Mouse (Mus musculus): Measurements from ENCODE around the gene Adk. TPM values are rescaled to one million over a fixed set of nuclear protein-coding genes. Genes with fewer than 3 reads are reported as not detected.

Adk gene
- polyA plus RNA-seq, 1 experiment = 7.7 TPM

DNA sequence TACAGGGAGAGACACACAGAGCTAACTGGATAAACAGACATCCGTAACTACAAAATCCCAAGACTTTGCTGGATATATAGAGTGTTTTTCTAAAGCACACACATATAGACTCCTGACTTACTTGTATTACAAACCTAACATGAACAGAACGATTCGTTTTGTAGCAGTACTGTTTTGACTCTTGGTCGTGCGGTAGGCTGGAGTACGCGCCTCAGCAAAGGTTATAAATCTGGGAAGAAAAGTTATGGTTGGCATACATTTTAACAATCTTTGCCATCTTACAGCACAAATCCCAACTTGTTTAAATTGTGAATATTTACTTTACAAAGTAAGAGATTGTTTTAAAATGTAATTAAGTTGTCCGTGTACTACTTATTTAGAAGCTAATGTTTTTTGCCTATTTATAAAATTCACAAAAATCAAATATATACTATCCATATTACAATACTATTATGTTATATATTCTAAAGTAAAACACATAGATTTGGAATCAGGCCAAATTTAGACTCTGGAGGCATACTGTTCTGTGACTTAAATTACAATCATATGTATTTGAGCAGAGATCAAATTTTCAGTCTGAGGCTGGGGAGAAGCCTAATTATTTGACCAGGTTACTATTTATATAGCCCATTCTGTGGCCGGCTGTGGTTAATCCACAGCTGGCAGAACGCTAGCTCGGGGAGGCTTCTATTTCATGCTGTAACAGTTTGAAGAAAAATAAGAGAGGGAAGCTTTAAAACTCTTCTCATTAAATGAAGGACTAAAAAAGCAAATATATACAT, 261.4 kb downstream of the Adk start:
- WGBS = 82% methylated on average over 11 of the region's 11 CpGs
- no peak overlapping the region for H3K4me3 ChIP-seq (ENCODE audit: extremely low read depth, insufficient read depth, insufficient read length)
- H3K4me1 ChIP-seq (ENCODE audit: control insufficient read depth, insufficient read depth, insufficient read length) = no peaks in the 10 kb centered on the region
- no peaks in the 10 kb centered on the region for H3K36me3 ChIP-seq (ENCODE audit: control insufficient read depth, insufficient read depth, low read length)
- H3K27me3 ChIP-seq (ENCODE audit: control insufficient read depth, insufficient read depth, low read length) = no peaks in the 10 kb centered on the region
- no peak for TF ChIP-seq POLR2A (IDR thresholded peaks at IDR 0.05; ENCODE audit: low read depth, low read length)
- TF ChIP-seq CTCF (IDR thresholded peaks at IDR 0.05; ENCODE audit: extremely low read depth, insufficient read depth, insufficient read length, insufficient replicate concordance) = no peak
- DNase-seq (ENCODE audit: low read depth in 1 of 2, low spot score in 2 of 2) = no peak
- H3K27ac ChIP-seq (ENCODE audit: insufficient read depth, low read length) = no peak overlapping the region

DNA sequence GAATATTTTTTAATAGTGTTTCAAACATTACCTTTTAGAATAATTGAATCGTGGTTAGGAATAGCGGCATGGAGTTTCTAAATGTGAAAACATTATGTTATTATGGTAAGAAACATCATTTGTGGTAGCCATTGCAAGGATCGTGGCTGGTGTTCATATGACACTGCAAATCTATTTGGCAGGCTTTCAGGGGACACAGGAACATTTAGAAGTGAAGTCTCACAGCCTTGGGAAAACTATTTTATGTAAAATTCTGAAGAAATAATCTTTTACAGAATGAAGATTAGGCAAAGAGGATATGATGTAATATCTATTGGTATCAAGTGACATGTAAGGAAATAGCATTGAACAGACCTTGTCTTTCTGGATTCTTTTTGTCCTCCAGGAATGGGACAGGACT, 262.1 kb downstream of the Adk start:
- TF ChIP-seq CTCF (IDR thresholded peaks at IDR 0.05; ENCODE audit: extremely low read depth, insufficient read depth, insufficient read length, insufficient replicate concordance) = no peak
- TF ChIP-seq POLR2A (IDR thresholded peaks at IDR 0.05; ENCODE audit: low read depth, low read length) = no peak

DNA sequence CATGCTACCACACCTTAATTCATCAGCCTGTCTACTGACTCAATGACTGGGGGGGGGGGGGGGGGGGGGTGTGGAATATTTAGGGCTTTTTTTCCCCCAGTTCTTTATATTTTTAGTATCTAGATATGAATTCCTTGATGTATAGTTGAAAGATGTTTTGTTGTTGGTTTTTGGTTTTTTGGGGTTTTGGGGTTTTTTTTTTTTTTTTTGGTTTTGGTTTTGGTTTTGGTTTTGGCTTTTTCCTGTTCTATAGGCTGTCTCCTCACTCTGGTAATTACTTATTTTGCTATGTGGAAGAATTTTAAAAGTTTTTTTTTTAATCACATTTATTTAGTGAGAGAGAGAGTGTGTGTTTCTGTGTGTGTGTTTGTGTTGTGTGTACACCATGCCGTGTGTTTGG, 282.5 kb downstream of the Adk start:
- 76% methylated on average over 1 of the region's 1 CpGs for WGBS
- no peaks in the 10 kb centered on the region for H3K4me1 ChIP-seq (ENCODE audit: control insufficient read depth, insufficient read depth, insufficient read length)
- H3K27me3 ChIP-seq (ENCODE audit: control insufficient read depth, insufficient read depth, low read length) = no peaks in the 10 kb centered on the region
- no peak overlapping the region for H3K4me3 ChIP-seq (ENCODE audit: extremely low read depth, insufficient read depth, insufficient read length)
- no peak for DNase-seq (ENCODE audit: low read depth in 1 of 2, low spot score in 2 of 2)
- H3K27ac ChIP-seq (ENCODE audit: insufficient read depth, low read length) = no peak overlapping the region
- no peak for TF ChIP-seq CTCF (IDR thresholded peaks at IDR 0.05; ENCODE audit: extremely low read depth, insufficient read depth, insufficient read length, insufficient replicate concordance)
- TF ChIP-seq POLR2A (IDR thresholded peaks at IDR 0.05; ENCODE audit: low read depth, low read length) = no peak
- no peaks in the 10 kb centered on the region for H3K36me3 ChIP-seq (ENCODE audit: control insufficient read depth, insufficient read depth, low read length)

More for the DNA sequence above, 262.1 kb downstream of the Adk start:
- 77% methylated on average over 3 of the region's 3 CpGs for WGBS
- Histone ChIP-seq H3K4me1 (ENCODE audit: control insufficient read depth, insufficient read depth, insufficient read length) (no peaks in the 10 kb centered on the region), H3K4me3 (ENCODE audit: extremely low read depth, insufficient read depth, insufficient read length) (no peak overlapping the region), H3K27ac (ENCODE audit: insufficient read depth, low read length) (no peak overlapping the region), H3K27me3 (ENCODE audit: control insufficient read depth, insufficient read depth, low read length) (no peaks in the 10 kb centered on the region), H3K36me3 (ENCODE audit: control insufficient read depth, insufficient read depth, low read length) (no peaks in the 10 kb centered on the region)
- no peak for DNase-seq (ENCODE audit: low read depth in 1 of 2, low spot score in 2 of 2)

DNA sequence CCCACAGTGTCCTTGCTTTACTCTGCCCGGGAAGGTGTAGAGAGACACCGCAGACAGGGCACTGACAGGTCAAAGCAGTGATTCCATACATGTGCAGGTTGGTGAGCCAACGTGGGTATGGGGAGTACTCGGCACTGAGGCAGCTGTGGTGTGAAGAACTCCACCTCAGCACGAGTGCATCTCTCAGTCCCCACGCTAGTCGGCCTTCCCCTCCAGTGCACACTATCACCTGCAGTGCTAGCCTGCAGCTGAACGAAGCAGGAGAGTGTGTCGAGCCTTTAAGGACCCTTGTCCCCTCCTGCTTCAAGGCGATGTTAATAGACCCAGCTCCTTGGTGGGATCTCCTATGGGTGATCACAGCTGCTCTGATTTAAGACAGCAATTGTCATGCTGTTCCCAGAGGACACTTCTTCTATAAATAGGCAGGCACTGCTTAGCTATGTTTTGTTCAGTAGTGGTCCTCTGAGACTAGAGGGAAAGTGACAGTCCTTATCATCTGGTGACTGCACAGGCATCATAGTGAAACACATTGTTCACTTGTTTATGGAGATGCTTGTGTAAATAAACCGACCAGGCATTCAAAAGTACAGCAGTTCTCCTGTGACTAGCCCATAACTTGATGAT, 283.4 kb downstream of the Adk start:
- 71% methylated on average over 11 of the region's 11 CpGs for WGBS

DNA sequence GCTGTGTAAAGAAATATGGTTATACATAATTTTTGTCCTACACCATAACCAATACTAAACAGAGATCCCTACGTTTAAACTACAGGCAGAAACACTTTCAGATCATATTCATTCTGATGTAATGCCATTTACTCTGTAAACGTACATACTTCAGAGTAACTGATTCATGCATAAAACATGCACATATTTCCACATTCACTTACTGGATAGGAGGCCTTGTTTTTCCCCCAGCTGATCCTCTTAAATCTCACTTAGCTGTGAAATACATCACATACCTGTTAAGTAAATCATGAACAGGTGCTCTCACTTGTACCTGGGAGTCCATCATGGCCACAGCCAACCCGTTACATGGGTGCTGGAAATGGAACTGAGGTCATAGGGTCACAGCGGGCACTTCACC, 285.6 kb downstream of the Adk start:
- Histone ChIP-seq H3K36me3 (ENCODE audit: control insufficient read depth, insufficient read depth, low read length) (no peaks in the 10 kb centered on the region), H3K27ac (ENCODE audit: insufficient read depth, low read length) (no peak overlapping the region), H3K4me3 (ENCODE audit: extremely low read depth, insufficient read depth, insufficient read length) (no peak overlapping the region), H3K27me3 (ENCODE audit: control insufficient read depth, insufficient read depth, low read length) (no peaks in the 10 kb centered on the region), H3K4me1 (ENCODE audit: control insufficient read depth, insufficient read depth, insufficient read length) (no peaks in the 10 kb centered on the region)
- TF ChIP-seq POLR2A (IDR thresholded peaks at IDR 0.05; ENCODE audit: low read depth, low read length) (no peak), CTCF (IDR thresholded peaks at IDR 0.05; ENCODE audit: extremely low read depth, insufficient read depth, insufficient read length, insufficient replicate concordance) (no peak)
- DNase-seq (ENCODE audit: low read depth in 1 of 2, low spot score in 2 of 2) = no peak
- WGBS = 86% methylated on average over 4 of the region's 4 CpGs

More for the DNA sequence above, 283.4 kb downstream of the Adk start:
- TF ChIP-seq CTCF (IDR thresholded peaks at IDR 0.05; ENCODE audit: extremely low read depth, insufficient read depth, insufficient read length, insufficient replicate concordance) (no peak), POLR2A (IDR thresholded peaks at IDR 0.05; ENCODE audit: low read depth, low read length) (no peak)
- Histone ChIP-seq H3K4me1 (ENCODE audit: control insufficient read depth, insufficient read depth, insufficient read length) (no peaks in the 10 kb centered on the region), H3K4me3 (ENCODE audit: extremely low read depth, insufficient read depth, insufficient read length) (no peak overlapping the region), H3K36me3 (ENCODE audit: control insufficient read depth, insufficient read depth, low read length) (no peaks in the 10 kb centered on the region), H3K27ac (ENCODE audit: insufficient read depth, low read length) (no peak overlapping the region), H3K27me3 (ENCODE audit: control insufficient read depth, insufficient read depth, low read length) (no peaks in the 10 kb centered on the region)
- DNase-seq (ENCODE audit: low read depth in 1 of 2, low spot score in 2 of 2) = no peak

DNA sequence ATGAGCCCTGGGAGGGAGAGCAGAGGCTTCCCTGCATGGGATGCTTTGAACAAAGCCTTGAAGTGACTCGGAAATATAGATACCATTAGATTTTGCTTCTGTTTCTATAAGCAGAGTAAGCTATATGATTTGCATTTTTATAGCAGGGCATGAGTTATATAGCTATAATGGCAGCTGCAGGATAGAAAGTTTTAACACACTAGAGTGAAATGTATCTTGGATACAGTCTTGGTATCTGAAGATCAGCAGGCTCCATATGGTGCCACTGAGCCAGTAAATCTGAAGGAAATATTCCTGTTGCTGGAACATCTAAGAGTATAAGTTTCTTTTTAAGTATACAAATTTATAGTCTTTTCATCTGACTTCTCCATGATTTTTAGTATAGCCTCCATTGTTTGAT, 288.8 kb downstream of the Adk start:
- no peak overlapping the region for H3K4me3 ChIP-seq (ENCODE audit: extremely low read depth, insufficient read depth, insufficient read length)
- no peaks in the 10 kb centered on the region for H3K36me3 ChIP-seq (ENCODE audit: control insufficient read depth, insufficient read depth, low read length)
- H3K4me1 ChIP-seq (ENCODE audit: control insufficient read depth, insufficient read depth, insufficient read length) = no peaks in the 10 kb centered on the region
- H3K27ac ChIP-seq (ENCODE audit: insufficient read depth, low read length) = no peak overlapping the region
- DNase-seq (ENCODE audit: low read depth in 1 of 2, low spot score in 2 of 2) = no peak
- no peaks in the 10 kb centered on the region for H3K27me3 ChIP-seq (ENCODE audit: control insufficient read depth, insufficient read depth, low read length)
- TF ChIP-seq POLR2A (IDR thresholded peaks at IDR 0.05; ENCODE audit: low read depth, low read length) (no peak), CTCF (IDR thresholded peaks at IDR 0.05; ENCODE audit: extremely low read depth, insufficient read depth, insufficient read length, insufficient replicate concordance) (no peak)
- 86% methylated on average over 1 of the region's 1 CpGs for WGBS

DNA sequence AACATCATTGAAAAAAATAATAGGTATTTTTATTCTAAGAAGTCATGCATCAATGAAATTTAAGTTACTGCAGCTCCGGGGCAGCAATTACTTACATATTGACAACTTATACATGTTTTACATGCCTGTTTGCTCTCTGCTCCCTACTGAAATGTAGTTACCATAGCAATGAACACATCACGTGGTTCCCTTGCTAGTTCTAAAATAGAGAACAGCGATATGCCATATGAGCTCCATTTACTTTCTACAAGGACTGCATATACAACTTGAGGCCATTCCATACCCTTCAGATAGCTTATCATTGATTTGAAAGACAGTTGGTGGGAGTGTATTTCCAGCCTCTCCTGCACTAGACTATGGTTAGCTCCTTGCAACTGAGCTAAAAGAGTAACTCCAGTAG, 290.6 kb downstream of the Adk start:
- WGBS = 91% methylated on average over 3 of the region's 3 CpGs

More for the DNA sequence above, 290.6 kb downstream of the Adk start:
- no peaks in the 10 kb centered on the region for H3K36me3 ChIP-seq (ENCODE audit: control insufficient read depth, insufficient read depth, low read length)
- no peaks in the 10 kb centered on the region for H3K27me3 ChIP-seq (ENCODE audit: control insufficient read depth, insufficient read depth, low read length)
- no peaks in the 10 kb centered on the region for H3K4me1 ChIP-seq (ENCODE audit: control insufficient read depth, insufficient read depth, insufficient read length)
- TF ChIP-seq POLR2A (IDR thresholded peaks at IDR 0.05; ENCODE audit: low read depth, low read length) (no peak), CTCF (IDR thresholded peaks at IDR 0.05; ENCODE audit: extremely low read depth, insufficient read depth, insufficient read length, insufficient replicate concordance) (no peak)
- no peak for DNase-seq (ENCODE audit: low read depth in 1 of 2, low spot score in 2 of 2)
- no peak overlapping the region for H3K27ac ChIP-seq (ENCODE audit: insufficient read depth, low read length)
- no peak overlapping the region for H3K4me3 ChIP-seq (ENCODE audit: extremely low read depth, insufficient read depth, insufficient read length)

Measured in spleen, adult 2 months (tissue).